Mouse (Mus musculus) regulatory T cell (primary cell): ENCODE measurements at regions not wholly inside any gene's neighbourhood (a gene's known extent, or its start where the extent isn't known, plus 50 kb on each side); places are given as distances from the start of the nearest gene placed in this dataset.

Source experiments
- in situ Hi-C: fragments of 300-600 bp; cut with MboI, MseI; formaldehyde crosslinking; loops from one replicate; pipeline ENCODE4 v1.15.1; 2025; ENCODE audit warnings: high pct_unique_total_duplicates

DNA sequence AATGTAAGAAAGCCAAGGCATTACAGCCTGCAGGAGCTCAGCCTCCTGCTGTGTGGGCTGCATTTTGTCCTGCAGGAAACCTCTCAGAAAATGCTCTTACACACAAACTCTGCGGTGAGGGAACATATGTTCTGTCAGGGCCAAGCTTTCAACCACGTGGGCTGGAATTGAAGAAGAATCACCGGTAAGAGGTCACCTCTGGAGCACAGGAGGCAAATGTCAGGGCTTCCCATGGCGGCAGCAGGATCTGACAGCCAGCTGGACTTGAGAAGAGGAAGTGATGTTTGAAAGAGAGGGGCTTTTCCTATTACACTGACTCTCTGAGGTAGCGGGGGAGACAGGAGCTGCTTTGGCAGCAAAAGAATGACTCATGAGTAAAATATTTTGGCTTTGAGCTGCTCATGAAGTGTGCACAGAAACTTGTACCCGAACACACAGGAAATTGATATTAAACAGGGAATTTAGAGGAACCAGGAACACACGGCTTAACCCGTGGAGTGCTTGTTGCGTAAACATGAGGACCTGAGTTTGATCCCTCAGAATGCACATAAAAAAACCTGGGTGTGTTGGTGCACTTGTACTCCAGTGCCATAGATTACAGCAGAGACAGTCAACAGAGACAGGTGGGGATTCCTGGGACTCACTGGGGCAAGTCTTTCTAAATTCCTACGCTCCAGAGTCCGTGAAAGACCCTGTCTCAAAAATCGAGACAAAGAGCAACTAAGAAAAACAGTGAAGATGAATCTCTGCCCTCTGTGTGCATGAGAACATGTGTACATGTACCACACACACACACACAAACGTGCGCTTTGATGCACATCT, 848.1 kb upstream of the A1bg start:
- in situ Hi-C loops: no loop called here

DNA sequence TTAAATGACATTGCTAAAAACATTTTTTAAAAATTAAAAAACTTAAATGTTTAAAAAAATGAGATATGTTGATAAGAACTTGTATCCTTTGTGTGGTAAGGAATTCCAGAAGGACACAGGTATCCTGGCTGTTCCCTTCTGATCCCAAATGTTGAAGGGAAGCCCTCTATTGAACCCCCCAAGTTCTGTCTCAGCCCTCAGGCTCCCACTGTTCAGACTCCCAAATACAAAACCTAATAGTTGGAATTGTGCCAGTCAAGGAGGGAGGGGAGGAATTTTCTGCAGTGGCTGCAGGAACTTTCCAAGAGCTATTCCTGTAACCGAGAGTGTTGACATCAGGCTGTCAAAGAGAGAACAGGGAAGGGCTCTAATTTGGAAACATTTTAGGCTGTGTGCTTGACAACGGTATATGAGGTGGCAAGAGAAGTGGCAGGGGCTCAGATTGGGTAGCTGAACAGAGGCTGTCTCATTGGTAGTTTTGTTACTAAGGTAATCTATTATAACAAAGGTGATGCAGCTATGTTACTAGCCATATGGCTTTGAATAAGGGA, 843.8 kb upstream of the A1bg start:
- in situ Hi-C loops: no loop called here

DNA sequence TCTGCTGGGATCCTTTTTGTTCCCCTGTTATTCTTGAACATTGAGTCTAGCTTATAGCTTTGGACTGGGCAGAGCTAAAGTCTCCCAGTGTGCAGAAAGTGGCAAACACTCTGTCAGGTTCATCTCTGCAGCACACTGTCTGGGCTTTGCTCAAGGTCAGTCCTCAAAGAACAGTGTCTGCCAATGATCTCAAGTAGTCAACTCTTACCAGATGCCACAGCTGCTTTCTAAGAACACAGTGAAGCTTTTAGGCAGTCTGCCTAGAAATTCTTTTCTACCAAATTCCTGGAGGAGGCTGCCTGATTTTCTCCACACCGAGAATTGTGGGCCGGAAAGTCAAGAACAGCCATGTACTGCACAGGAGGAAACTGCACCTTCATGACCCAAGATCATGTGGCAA, 831.0 kb upstream of the A1bg start:
- in situ Hi-C loops: no loop called here

DNA sequence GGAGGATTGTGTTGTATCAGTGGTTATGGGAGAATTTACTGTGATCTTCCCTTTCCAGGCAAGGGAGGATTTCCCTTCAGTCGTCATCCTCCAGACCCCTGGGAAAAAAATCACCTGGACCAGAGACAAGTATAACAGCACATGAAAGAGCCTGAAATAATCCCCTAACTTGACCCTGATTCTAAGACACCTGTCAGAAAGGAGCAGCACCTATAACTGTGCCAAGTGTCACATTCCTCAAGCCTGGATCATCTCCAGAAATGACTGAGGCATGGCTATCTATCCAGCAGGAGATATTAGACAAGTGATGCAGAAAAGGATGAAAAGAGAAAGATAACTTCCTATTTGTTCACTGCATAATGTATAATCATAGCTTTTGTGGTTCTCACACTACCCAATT, 800.9 kb upstream of the A1bg start:
- in situ Hi-C loops: no loop called here

DNA sequence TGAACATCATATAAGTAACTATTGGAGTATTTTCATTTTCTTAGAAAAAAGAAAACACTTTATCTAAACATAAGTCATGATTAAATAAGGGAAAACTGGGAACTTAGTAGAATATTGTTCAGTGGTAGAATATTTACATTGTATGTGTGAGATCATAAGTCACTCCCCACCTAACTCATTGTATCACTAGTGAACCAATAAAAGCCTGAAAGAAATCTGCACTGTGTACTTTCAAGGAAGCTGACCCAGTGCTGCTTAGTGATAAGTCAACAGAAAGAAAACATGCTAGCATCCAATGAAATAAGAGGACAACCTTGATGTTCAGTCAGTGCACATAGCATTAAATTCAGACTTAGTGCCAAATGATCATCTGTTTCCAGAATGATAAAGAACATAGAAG, 795.7 kb upstream of the A1bg start:
- in situ Hi-C loops: no loop called here

DNA sequence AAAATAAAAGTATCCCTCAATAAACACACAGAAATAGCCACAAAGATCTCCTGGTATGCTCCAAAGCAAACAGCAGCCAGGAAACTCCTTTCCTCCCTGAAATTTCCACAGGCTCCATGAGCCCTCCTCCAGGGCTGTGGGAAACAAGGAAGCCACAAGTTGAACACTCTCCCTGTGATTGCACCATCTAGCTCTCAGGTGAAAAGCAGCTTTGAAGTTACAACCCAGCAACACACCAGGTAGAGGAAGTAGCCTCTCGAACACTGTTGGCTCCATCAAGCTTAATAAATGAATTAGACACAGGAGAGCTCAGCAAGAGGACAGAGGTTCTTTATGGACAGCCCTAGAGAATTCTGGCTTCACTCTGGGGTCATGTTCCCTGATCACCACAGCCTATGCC, 794.4 kb upstream of the A1bg start:
- in situ Hi-C loops: no loop called here

DNA sequence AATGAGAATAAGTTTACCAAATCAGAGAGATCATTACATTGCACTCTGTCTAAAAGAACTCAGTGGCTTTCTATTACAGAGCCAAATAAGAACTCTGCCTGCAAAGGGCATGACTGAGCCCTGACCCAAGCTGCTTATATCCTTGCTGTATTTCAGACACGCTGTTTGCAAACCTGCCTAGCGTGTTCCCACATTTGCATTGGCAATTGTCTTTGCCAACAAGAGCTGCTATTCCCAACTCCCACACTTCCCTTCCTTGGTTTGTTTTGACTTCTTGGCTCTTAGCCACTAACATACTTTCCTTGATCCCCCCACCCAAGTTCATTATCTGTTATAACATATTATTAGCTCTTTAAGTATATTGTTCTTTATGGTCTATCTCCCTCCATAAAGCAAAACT, 791.1 kb upstream of the A1bg start:
- in situ Hi-C loops: no loop called here

DNA sequence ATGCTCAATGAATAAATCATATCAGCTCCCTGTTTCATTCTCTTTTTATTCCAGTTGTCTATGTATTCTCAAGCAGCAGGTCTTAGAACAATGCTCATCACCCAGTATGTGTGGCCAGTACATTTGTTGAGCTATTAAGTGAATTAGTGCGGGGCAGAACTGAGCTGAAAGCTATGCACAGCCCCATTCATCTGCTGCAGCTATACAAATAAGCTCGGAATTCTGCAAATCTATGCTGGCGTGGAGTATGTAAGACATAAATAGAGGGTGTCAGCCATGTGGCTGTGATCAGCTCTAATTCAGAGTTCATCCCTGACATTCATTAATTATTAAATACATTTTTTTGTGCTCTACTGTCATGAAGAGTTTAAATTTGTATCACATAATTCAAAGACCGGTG, 786.1 kb upstream of the A1bg start:
- in situ Hi-C loops: loop anchor here (5.0 kb wide), 1 partner anchor 87 kb away; no protein-coding TSS in a partner anchor

DNA sequence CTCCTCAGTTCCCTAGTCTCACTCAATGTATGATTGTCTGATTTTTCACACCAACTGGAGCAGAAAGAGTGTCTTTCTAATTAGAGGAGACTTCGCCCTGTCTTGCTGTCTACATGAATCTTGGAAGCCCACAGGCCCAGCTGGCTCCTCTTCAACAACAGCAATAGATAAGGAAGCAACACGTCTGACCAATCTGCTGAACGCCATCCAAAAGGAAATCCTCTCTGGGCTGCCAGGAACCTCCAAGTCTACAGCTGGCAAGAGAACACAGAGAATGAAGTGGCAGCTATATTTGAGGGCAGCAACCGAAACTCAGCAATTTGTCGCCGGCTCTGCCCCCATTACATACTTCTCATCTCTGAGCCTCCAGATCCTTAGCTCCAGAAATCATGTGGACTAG, 785.1 kb upstream of the A1bg start:
- in situ Hi-C loops: loop anchor here (5.0 kb wide), 1 partner anchor 86 kb away; no protein-coding TSS in a partner anchor

DNA sequence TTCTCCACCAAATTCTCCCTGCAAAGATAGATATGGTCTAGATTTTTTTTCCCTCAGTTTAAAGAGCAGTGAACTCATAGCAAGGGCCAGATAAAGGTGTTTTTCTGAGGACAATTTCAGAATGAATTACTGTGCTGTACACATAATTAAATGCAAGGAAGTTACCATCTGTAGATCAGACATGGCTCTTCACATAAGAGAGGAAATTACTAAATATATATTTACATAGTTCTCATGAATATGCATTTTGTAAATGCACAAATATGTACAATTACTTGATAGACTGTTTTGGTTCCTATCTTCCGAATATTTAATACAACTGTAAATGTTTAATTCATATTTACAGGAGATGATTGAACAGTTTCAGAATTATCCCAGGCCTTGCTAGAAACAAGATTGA, 769.9 kb upstream of the A1bg start:
- in situ Hi-C loops: no loop called here

DNA sequence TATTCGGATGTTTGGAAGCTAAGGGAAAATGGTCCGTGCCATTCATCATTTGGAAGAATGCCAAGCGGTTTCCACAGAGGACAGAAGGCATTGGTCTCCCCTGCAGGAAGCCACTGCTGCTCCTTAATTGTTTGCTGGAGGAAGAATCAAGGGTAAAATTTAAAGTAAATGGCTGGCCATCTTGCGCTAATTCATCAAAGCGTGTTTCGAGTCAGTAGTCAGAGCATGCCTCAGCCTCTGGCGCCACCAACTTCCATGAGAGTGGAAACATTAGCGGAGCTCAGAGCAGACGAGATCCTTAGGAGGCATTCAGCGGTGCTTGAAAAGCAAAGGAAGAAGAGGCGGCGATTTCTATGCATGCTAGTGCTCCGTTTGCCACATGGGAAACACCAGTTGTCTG, 767.6 kb upstream of the A1bg start:
- in situ Hi-C loops: no loop called here

DNA sequence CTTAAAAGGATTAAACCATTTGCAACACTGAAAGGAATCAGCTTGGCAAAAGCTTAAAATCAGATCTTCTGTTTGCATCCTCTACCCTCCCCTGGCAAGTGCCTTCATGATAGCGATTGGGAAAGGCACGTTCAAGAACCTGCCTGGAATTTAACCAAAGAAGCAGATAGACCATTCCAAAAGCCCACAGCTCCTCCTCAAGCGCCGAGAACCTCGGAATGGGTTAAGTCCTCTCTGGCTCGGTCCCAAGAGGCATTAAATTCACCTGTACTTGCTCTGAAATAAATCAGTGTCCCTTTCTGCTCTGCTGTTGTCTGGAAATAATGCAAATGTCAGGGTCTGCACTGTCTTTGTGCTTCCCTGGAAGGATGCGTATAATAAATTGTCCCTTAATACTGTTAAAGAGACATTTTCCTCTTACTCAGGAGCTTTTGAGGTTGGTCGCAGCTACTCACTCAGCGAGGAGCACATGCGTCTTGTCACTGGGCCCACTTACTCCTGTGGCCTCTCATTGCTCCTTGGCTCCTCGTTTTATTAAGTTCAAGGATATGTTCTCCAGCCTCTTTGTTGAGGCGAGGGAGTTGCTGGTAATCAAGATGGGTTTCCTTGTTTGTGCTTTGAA, 767.1 kb upstream of the A1bg start:
- in situ Hi-C loops: no loop called here

DNA sequence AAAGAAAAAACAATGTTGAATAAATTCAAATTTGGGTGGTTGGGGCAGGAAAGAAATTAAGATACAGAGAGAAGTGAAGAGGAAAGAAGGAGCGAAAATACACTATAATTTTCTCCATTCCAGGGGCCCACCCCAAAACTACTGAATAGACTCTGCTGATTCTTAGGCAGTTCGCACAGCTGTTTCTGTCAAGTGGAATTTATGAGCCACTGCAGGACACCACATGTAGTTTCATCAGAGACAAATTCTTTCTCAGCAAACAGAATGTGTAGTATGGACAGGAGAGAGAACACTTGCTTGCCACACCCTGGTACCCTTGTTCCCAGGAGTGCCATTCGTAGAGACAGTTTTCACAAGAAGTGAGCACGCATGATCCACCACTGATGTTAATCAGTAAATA, 760.2 kb upstream of the A1bg start:
- in situ Hi-C loops: no loop called here

DNA sequence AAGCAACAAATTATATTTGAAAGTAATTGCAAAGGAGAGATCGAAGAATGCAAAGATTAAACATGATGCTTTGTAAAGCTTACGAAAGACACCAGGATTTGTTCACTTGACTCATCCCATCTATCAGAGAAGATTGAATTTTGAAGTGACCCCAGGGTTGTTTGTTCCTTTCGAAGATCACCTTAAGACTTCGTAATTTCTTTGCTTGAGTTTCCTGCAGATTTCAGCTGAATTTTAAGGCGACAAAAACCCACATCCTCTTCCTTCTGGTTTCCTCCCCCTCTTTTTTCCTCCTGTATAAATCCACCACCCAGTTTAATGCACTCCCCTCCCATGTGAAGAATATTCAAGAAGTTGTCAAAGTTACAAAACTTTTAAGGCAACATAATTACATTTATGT, 747.7 kb upstream of the A1bg start:
- in situ Hi-C loops: no loop called here

DNA sequence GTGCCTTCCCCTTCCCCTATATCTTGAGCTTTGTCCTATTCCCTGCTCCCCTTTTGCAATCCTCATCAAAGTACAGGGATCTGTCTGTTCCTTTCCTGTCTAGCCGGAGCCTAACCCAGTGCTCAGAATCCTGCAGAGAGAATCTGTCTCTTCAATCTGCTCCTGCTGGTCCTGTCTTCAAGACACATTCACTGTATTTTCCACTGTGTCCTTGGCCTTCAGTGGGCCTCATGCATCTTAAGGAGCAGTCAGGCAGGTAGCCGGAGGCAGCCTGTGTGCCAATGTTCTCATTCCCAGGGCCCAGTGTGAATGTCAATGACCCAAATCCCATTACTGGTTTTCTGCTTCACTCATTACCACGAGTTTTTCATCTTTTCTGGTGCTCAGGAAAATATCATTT, 737.8 kb upstream of the A1bg start:
- in situ Hi-C loops: no loop called here

DNA sequence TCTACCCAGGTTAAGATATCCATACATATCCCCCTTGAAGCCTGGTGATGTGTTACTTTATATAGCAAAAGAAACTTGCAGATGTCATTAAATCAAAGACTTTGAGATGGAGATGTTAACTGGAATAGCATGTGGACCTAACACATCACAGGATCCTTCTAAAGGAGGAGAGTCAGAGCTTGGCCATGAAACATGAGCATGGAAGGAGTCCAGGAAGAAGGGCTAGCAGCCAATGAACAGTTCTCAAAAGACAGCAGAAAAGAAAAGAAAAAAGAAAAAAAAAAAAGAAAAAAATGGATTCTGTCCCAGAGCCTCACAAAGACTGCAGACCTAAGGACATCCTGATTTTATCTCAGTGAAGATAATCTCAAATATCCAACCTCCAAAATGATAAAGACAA, 734.1 kb upstream of the A1bg start:
- in situ Hi-C loops: no loop called here

DNA sequence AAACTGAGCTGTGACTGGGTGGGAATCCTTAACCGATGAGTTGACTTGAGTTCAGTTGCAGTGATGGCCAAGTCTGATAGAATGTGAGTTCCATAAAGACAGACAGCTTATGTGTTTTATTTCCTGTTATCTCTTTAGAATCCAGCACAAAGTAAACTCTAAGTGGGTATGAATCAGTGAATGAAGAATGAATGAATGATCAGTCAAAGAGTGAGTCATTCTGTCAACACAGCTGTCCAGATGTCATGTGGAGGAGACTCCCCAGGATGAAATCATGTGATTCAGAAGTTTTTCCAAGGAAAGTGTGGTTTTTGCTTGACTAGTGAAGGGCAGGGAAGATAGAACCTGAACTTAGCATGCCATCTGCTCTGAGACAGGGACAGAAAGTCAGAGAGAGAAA, 732.0 kb upstream of the A1bg start:
- in situ Hi-C loops: no loop called here

DNA sequence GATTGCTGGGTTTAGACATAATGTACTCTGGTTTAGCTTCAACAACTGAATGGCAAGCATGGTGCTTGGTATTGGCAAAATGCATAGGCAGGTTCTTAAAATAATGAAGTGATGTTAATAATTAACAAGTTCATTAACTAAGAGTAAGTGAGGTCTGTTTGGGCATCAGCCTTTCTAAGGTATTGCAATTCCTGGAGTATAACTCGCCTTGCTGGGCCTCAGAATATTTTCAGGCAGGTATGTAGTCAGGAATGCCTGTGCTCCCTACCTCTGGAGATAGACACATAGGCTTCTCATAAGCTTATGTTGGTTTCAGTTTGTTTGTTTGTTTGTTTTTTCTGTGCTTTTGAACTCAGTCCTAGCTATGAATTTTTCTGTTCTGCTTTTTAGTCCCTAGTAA, 731.0 kb upstream of the A1bg start:
- in situ Hi-C loops: no loop called here

DNA sequence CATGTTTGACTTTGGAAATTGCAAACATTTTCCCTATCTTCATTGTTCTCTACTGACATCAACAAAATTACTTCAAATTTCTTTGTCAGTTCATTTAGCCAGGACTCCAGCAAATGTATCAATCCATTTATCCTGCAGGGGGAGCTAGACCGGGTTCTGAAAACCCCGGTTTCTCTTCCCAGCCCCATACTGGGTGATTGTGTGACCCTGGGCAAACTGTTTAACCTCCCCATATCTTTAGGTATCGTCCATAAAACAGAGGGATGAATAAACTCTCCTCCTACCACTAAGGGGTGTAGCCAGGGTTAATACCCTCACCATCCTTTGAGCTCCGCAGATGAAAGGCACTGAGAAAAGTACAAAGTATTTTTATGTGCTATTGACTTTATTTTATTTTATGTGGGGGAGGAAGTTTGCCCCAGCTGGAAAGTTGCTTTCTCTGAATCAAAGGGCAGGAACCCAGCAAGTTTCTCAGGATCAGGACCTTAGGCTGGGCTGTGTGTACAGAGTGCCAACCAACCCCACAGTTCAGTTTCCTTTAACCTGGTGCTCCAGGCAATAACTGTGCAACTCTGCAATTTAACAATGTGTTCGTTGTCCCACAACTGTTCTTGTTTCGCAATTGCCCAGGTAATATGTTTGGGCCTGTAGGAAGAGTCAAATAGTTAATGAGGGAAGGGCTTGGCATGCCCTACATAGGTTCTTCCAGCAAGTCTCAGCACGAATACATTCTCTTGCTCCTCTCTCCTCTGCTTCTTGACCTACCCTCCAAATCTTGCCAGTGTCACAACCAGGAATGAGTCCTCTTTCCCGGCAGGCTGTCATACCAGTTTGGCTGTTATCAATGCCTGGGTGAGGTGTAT, 696.1 kb upstream of the A1bg start:
- in situ Hi-C loops: no loop called here

DNA sequence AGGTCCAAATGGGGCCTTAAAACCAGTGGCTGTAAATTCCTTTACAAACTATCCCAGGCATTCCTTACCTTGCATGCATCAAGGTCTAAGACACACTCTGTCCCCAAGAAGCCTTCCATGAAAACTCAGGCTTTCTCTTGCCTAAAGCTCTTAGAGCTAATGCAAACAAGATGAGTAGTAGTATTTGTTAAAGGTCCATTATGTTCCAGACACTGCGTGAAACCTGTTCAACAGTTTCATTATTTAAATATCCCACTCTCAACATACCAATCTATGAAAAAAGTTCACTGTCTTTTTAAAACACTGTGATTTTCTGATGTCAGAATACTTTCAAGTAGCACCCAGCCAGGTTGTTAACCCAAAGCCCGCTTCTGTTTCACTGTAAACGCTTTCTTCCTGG, 687.9 kb upstream of the A1bg start:
- in situ Hi-C loops: no loop called here

DNA sequence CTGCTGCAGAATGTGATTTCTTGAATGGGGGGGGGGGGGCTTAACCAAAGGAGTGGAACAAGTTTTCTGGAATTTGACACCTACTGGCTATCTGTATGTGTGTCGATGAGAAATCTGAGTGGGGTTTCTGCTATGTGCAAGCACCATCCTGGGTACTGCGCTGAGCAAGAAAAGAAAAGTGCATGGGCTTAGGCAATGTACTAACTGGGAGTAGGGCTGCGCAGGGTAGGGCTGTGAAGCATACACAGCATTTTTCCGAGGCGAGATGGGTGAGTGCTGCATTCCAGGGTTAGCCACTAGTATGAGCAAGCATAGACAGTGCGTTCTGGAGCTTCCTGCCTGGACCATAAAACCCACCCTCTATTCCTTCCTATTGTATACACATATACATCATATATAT, 686.8 kb upstream of the A1bg start:
- in situ Hi-C loops: no loop called here

DNA sequence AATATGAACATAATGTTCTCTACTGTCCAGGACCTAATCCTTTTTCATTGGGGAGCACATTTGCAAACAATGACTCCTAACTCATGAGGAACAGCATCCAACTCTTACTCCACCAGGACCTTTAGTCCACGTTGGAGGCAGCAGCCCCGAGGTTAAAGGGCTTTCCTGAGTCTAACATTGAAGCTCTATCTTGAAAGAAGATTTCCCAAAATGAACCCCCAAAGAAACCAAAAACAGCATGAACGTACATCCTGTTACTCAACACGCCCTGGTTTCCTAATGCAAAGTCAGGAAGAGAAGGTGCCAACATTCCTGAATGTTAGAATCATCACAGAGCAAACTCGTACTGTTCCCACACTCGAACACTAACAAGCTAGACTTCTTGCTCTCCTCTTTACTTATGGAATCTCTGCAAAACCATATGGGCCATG, 685.5 kb upstream of the A1bg start:
- in situ Hi-C loops: no loop called here
